Mouse (Mus musculus) liver, embryonic 13.5 days (tissue): ENCODE data around the gene Ap3d1. TPM values are rescaled to one million over a fixed set of nuclear protein-coding genes. Genes with fewer than 3 reads are reported as not detected.

ENCODE experiments used
- ATAC-seq: fragments of 200-750 bp; cut with Nextera tagmentation; 2 replicates; pipeline ENCODE4 v1.8.0; 2017; ENCODE audit warnings: low read depth, mild to moderate bottlenecking, moderate number of reproducible peaks, moderate library complexity
- DNase-seq: peaks from one replicate; pipeline ENCODE4 v3.0.0; 2022
- H3K27ac ChIP-seq: fragments of 300-500 bp; sonication (generic); 2 replicates; pipeline ENCODE4 v1.5.1; 2015; ENCODE audit warnings: moderate library complexity, mild to moderate bottlenecking, inconsistent platforms
- H3K27me3 ChIP-seq: fragments of 300-500 bp; sonication (generic); 2 replicates; pipeline ENCODE4 v1.6.1; 2015; ENCODE audit warnings: mild to moderate bottlenecking, inconsistent platforms
- H3K36me3 ChIP-seq: fragments of 300-500 bp; sonication (generic); 2 replicates; pipeline ENCODE4 v1.6.1; 2015; ENCODE audit warnings: mild to moderate bottlenecking, inconsistent platforms
- H3K4me1 ChIP-seq: fragments of 300-500 bp; sonication (generic); replicated peaks from 2 replicates; pipeline ENCODE4 v1.6.1; 2015; ENCODE audit warnings: inconsistent platforms
- H3K4me2 ChIP-seq: fragments of 300-500 bp; sonication (generic); 2 replicates; pipeline ENCODE4 v1.6.1; 2015; ENCODE audit warnings: inconsistent platforms, mild to moderate bottlenecking, moderate library complexity
- H3K4me3 ChIP-seq: fragments of 300-500 bp; sonication (generic); replicated peaks from 2 replicates; pipeline ENCODE4 v1.5.1; 2015; ENCODE audit warnings: mild to moderate bottlenecking, inconsistent platforms
- H3K9ac ChIP-seq: fragments of 300-500 bp; sonication (generic); 2 replicates; pipeline ENCODE4 v1.6.1; 2015; ENCODE audit warnings: mild to moderate bottlenecking, inconsistent platforms
- H3K9me3 ChIP-seq: fragments of 300-500 bp; sonication (generic); replicated peaks from 2 replicates; pipeline ENCODE4 v1.6.1; 2016; ENCODE audit warnings: inconsistent platforms
- WGBS: fragments of 180-500 bp; shearing (Covaris S2); methylation state at CpG from one replicate; pipeline ENCODE4 v1.1.7; 2015; ENCODE audit not compliant: insufficient replicate concordance; 5-methylcytosine and 5-hydroxymethylcytosine counted together
- polyA plus RNA-seq: library from polyadenylated mRNA; unstranded; fragments of >200 nt; fragmentation: Nextera tagmentation; extraction: Ambion mirVana; gene quantifications from 2 replicates; pipeline ENCODE4 v1.2.1, GENCODE M21; 2015

The Ap3d1 gene
- polyA plus RNA-seq: 24.9 and 25.6 TPM in 2 replicates

- Histone ChIP-seq H3K36me3 (peaks cover 9% of the 10 kb centered on the region), H3K27ac (peak within 1 kb of the TSS; percentile 87), H3K27me3 (no peaks in the 10 kb centered on the region), H3K9me3 (no peaks in the 10 kb centered on the region), H3K4me3 (peak within 1 kb of the TSS; percentile 80), H3K4me2 (peak within 1 kb of the TSS; percentile 95), H3K4me1 (peaks cover 63% of the 10 kb centered on the region), H3K9ac (peak within 1 kb of the TSS; percentile 96)
- WGBS: 2% methylated on average over 25 of the region's 25 CpGs
- DNase-seq (peak; percentile 99), ATAC-seq (peak; percentile 96)
These were observed at the start of gene Ap3d1 for GRCm38 (mm10) chr10:80742180-80742978. TSS of gene Ap3d1 (minus strand) at chr10:80742264.

- H3K9me3 ChIP-seq: no peaks in the 10 kb centered on the region
- H3K9ac ChIP-seq: no peak overlapping the region
- peaks cover 99% of the 10 kb centered on the region for H3K36me3 ChIP-seq
- DNase-seq: no peak
- no peak for ATAC-seq
- WGBS: 76% methylated on average over 33 of the region's 33 CpGs
- no peaks in the 10 kb centered on the region for H3K27me3 ChIP-seq
- H3K4me3 ChIP-seq: no peak overlapping the region
- peaks cover 29% of the 10 kb centered on the region for H3K4me1 ChIP-seq
- no peak overlapping the region; the same call in 1 of the 2 replicates for H3K27ac ChIP-seq
- no peak overlapping the region for H3K4me2 ChIP-seq
These were observed 49.6 kb upstream of the Ap3d1 start for GRCm38 (mm10) chr10:80791476-80792174.

DNA sequence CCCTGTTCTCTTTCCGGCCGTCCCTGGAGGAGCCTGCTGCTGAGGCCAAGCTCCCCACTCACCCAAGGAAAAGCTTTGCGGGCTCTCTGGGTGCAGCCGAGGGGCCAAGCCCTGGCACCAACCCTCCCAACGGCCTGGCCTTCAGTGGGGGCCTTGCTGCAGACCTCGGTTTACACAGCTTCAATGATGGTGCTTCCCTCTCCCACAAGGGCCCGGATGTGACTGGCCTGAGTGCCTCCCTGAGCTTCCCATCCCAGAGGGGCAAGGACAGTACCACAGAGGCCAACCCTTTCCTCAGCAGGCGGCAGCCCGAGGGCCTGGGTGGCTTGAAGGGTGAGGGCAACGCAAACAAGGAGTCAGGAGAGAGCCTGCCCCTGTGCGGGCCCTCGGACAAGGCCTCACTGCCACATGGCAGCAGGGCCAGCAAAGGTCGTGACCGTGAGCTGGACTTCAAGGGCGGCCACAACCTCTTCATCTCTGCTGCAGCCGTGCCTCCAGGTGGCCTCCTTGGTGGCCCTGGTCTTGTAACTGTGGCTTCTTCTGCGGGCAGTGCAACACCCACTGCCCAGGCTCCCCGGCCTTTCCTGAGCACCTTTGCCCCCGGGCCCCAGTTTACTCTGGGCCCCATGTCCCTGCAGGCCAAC lies 48.8 kb upstream of the Ap3d1 start:
- Histone ChIP-seq H3K9ac (no peak overlapping the region), H3K27ac (peak overlapping the region; percentile 9; the same call in 1 of the 2 replicates), H3K4me3 (no peak overlapping the region), H3K4me1 (peaks cover 21% of the 10 kb centered on the region), H3K27me3 (no peaks in the 10 kb centered on the region), H3K9me3 (no peaks in the 10 kb centered on the region), H3K36me3 (peaks cover 99% of the 10 kb centered on the region), H3K4me2 (no peak overlapping the region)
- ATAC-seq (no peak), DNase-seq (no peak)
- 79% methylated on average over 19 of the region's 19 CpGs for WGBS

GRCm38 (mm10) chr10:80787517-80787916 lies 45.5 kb upstream of the Ap3d1 start:
- ATAC-seq (no peak), DNase-seq (no peak)
- peaks cover 14% of the 10 kb centered on the region for H3K4me1 ChIP-seq
- peaks cover 99% of the 10 kb centered on the region for H3K36me3 ChIP-seq
- no peak overlapping the region for H3K4me3 ChIP-seq
- H3K27ac ChIP-seq: no peak overlapping the region
- WGBS: 87% methylated on average over 2 of the region's 2 CpGs
- no peak overlapping the region for H3K4me2 ChIP-seq
- H3K27me3 ChIP-seq: no peaks in the 10 kb centered on the region
- no peak overlapping the region for H3K9ac ChIP-seq
- H3K9me3 ChIP-seq: no peaks in the 10 kb centered on the region

- H3K27me3 ChIP-seq: no peaks in the 10 kb centered on the region
- no peak overlapping the region for H3K9ac ChIP-seq
- H3K4me2 ChIP-seq: no peak overlapping the region
- H3K27ac ChIP-seq: no peak overlapping the region
- H3K36me3 ChIP-seq: peaks cover 99% of the 10 kb centered on the region
- WGBS: 91% methylated on average over 11 of the region's 11 CpGs
- no peak for DNase-seq
- peaks cover 1% of the 10 kb centered on the region; the same call in 1 of the 2 replicates for H3K4me1 ChIP-seq
- no peak for ATAC-seq
- H3K4me3 ChIP-seq: no peak overlapping the region
- H3K9me3 ChIP-seq: no peaks in the 10 kb centered on the region
These were observed 43.9 kb upstream of the Ap3d1 start for GRCm38 (mm10) chr10:80785963-80786362.

DNA sequence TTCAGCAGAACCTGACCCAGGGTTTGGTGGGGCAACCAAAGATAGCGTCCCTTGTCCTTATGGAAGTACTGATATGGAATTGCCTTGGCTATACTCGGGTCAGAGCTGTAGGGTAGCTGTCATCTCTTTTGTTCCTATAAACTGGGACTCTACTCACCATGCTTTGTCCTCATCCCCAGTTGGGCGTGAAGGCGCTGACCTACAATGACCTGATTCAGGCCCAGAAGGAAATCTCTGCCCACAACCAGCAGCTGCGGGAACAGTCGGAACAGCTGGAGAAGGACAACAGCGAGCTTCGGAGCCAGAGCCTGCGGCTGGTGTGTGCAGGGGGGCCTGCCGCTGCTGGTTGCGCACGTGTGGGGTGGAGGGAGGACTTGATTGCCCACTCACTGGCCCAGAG lies 42.8 kb upstream of the Ap3d1 start:
- H3K9me3 ChIP-seq: no peaks in the 10 kb centered on the region
- 92% methylated on average over 12 of the region's 12 CpGs for WGBS
- H3K4me2 ChIP-seq: no peak overlapping the region
- H3K36me3 ChIP-seq: peaks cover 99% of the 10 kb centered on the region
- H3K4me1 ChIP-seq: no peaks in the 10 kb centered on the region
- no peak for DNase-seq
- H3K9ac ChIP-seq: no peak overlapping the region
- no peak for ATAC-seq
- H3K27me3 ChIP-seq: no peaks in the 10 kb centered on the region
- no peak overlapping the region for H3K27ac ChIP-seq
- H3K4me3 ChIP-seq: no peak overlapping the region

DNA sequence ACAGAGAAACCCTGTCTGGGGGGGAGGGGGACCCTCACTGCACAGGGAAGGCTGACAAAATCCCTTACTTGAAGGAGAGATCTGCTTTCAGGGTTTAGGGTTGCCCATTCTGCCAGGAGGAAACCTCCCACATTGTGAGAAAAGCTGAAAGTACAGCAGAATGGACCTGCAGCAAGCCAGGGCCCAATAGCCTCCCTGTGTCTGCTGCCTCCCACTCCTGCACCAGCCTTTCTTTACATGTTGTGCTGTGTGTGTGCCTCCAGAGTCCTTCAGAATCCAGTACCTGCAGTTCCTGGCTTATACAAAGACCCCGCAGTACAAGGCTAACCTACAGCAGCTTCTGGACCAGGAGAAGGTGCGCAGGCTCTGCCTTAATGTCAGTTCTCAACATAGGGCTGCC lies 42.2 kb upstream of the Ap3d1 start:
- Histone ChIP-seq H3K36me3 (peaks cover 100% of the 10 kb centered on the region), H3K4me1 (no peaks in the 10 kb centered on the region), H3K9me3 (no peaks in the 10 kb centered on the region), H3K27ac (no peak overlapping the region), H3K4me2 (no peak overlapping the region), H3K9ac (no peak overlapping the region), H3K4me3 (no peak overlapping the region), H3K27me3 (no peaks in the 10 kb centered on the region)
- ATAC-seq (no peak), DNase-seq (no peak)
- WGBS: 96% methylated on average over 2 of the region's 2 CpGs

GRCm38 (mm10) chr10:80779565-80779964 lies 37.5 kb upstream of the Ap3d1 start:
- H3K9me3 ChIP-seq: no peaks in the 10 kb centered on the region
- no peak overlapping the region for H3K4me3 ChIP-seq
- no peak overlapping the region for H3K4me2 ChIP-seq
- no peak overlapping the region for H3K9ac ChIP-seq
- H3K27ac ChIP-seq: no peak overlapping the region
- ATAC-seq: no peak
- H3K4me1 ChIP-seq: peaks cover 6% of the 10 kb centered on the region
- H3K36me3 ChIP-seq: peaks cover 100% of the 10 kb centered on the region
- no peaks in the 10 kb centered on the region for H3K27me3 ChIP-seq
- DNase-seq: no peak

- Histone ChIP-seq H3K4me1 (peaks cover 29% of the 10 kb centered on the region), H3K4me2 (no peak overlapping the region), H3K4me3 (no peak overlapping the region), H3K36me3 (peaks cover 100% of the 10 kb centered on the region), H3K9ac (no peak overlapping the region), H3K27ac (no peak overlapping the region), H3K9me3 (no peaks in the 10 kb centered on the region), H3K27me3 (no peaks in the 10 kb centered on the region)
- no peak for ATAC-seq
- DNase-seq: no peak
- 79% methylated on average over 5 of the region's 5 CpGs for WGBS
These were observed 35.1 kb upstream of the Ap3d1 start for GRCm38 (mm10) chr10:80777123-80777522.

DNA sequence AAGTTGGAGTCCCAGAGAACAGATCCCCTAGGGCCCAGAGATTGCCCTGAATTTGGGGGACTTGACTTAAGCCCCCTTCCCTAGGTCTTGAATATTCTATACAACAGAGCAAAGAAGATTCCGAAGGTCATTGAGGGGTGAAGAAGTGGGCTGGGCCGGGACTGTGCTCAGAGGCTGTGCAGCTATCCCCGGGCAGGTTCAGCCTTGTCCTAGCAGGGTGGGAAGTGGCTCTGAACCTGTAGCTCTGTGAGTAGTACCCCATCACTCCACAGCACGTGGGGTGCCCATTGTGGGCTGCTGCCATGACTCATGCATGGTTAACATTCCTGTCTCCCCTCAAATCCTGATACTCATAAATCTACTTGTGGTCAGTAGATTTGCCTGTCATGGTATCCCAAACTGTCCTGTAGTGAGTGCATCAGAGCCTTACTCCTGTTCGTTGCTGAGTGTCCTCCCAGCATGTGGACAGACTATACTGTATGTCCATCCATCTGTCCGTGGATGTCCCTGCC lies 34.4 kb upstream of the Ap3d1 start:
- ATAC-seq: no peak
- Histone ChIP-seq H3K27ac (no peak overlapping the region), H3K27me3 (no peaks in the 10 kb centered on the region), H3K4me1 (peaks cover 29% of the 10 kb centered on the region), H3K4me3 (no peak overlapping the region), H3K36me3 (peaks cover 100% of the 10 kb centered on the region), H3K4me2 (no peak overlapping the region), H3K9me3 (no peaks in the 10 kb centered on the region), H3K9ac (no peak overlapping the region)
- 84% methylated on average over 6 of the region's 6 CpGs for WGBS
- no peak for DNase-seq

DNA sequence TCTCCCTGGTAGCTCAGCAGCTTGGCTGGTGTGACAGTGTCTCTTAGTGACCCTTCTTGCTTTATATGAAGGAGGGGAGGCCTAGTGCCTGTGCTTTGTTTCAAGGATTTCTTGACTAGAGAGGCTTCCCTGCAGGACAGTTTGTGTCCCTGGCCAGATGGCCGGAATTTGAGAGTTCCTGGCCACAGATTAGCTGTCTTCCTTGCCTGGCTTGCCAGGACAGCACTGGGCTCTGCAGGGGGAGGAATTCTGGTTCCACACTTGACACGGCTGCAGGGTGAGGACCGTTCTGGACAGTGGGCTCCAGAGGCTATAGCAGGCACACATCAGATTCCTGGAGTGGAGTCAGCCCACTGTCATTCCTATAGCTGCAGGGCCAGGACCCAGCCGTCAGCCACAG lies 33.7 kb upstream of the Ap3d1 start:
- no peaks in the 10 kb centered on the region for H3K27me3 ChIP-seq
- no peak for ATAC-seq
- peaks cover 29% of the 10 kb centered on the region for H3K4me1 ChIP-seq
- no peak overlapping the region for H3K4me2 ChIP-seq
- WGBS: 86% methylated on average over 4 of the region's 4 CpGs
- DNase-seq: no peak
- H3K36me3 ChIP-seq: peaks cover 100% of the 10 kb centered on the region
- no peak overlapping the region for H3K9ac ChIP-seq
- no peak overlapping the region for H3K27ac ChIP-seq
- no peaks in the 10 kb centered on the region for H3K9me3 ChIP-seq
- no peak overlapping the region for H3K4me3 ChIP-seq
